Mouse (Mus musculus) left cerebral cortex, postnatal 36 days (tissue): ENCODE measurements around the gene Cd33. TPM values are rescaled to one million over a fixed set of nuclear protein-coding genes. Genes with fewer than 3 reads are reported as not detected.

Experiments
- DNase-seq, 2 experiments: peaks; one replicate each; pipeline ENCODE4 v3.0.0; 2021 to 2022; ENCODE audit warnings: low spot score in 2 of 2, mixed read lengths in 1 of 2
- intact Hi-C: fragments of 180-260 bp; cut with DNase I; formaldehyde crosslinking; loops from one replicate; pipeline ENCODE4 v1.15.1; 2025
- total RNA-seq, 2 experiments: library from RNA; stranded (reverse); gene quantifications; 2 replicates each; pipeline ENCODE4 v1.2.3; 2021

Cd33 gene
- total RNA-seq, result 1 to 10 TPM; 3.1 to 3.8 TPM

DNA sequence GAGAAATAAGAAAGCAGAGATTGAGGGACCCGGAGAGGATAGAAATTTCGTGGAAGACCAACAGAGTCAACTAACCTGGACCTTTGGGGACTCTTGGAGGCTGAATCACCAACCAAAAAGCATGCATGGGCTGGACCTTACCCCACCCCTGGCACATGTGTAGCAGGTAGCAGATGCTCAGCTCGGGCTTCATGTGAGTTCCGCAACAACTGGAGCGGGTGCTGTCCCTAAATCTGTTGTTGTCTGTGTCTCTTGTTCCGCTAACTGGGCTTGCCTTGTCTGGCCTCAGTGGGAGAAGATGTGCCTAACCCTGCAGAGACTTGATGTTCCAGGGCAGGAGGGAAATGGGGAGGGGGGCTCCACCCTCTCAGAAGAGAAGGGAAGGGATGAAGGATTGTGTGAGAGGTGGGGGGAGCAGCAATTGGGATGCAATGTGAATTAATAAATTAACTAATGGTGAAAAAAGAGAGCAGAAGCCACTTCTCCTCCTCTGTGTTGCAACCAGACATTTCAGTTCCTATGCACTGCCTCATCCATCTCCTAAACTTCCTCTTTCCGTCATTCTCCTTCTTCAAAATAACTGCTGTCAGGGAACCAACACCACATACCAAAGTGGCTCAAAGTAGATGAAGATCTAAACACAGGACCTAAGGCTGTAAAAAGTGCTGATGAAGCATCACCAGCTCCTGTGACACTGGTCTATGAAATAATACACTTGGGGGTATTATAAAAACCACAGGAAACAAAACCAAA is at the start of gene Cd33:
Gene Cd33 (minus strand): TSS at position 204 of the 753 bp plus-strand sequence.
- intact Hi-C loops, result no loop called here
- no peak for DNase-seq

- DNase-seq, result no peak
- intact Hi-C loops, result loop anchor here (5.0 to 10.0 kb wide), 2 partner anchors 88 to 120 kb away; partner anchors contain the start of genes Ctu1 and Vsig10l
Observed at GRCm38 (mm10) chr7:43584790-43585189, 40.6 kb upstream of the Cd33 start.

DNA sequence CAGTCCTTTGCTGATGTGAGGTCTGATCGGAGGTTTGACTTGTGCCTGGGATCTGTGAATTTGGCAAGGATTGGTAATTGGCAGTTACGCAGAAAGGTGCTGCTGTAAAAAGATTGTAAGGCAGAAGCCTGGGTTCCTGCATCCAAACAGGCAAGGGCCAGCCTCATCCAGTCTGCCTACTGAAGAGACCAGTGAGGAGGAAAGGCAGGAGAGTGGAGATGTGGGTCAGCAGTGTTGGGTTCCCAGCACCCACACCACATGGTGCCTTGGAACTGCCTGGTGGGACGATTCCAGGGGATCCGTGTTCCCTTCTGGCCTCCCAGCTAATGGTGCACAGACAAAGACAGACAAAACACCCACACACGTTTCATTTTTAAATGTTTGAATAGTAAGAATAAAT is 36.3 kb upstream of the Cd33 start:
- peak; percentile 19 to 39 for DNase-seq
- intact Hi-C loops, result loop anchor here (10.0 kb wide), 1 partner anchor 116 kb away; the partner anchor contains the start of gene Vsig10l

DNA sequence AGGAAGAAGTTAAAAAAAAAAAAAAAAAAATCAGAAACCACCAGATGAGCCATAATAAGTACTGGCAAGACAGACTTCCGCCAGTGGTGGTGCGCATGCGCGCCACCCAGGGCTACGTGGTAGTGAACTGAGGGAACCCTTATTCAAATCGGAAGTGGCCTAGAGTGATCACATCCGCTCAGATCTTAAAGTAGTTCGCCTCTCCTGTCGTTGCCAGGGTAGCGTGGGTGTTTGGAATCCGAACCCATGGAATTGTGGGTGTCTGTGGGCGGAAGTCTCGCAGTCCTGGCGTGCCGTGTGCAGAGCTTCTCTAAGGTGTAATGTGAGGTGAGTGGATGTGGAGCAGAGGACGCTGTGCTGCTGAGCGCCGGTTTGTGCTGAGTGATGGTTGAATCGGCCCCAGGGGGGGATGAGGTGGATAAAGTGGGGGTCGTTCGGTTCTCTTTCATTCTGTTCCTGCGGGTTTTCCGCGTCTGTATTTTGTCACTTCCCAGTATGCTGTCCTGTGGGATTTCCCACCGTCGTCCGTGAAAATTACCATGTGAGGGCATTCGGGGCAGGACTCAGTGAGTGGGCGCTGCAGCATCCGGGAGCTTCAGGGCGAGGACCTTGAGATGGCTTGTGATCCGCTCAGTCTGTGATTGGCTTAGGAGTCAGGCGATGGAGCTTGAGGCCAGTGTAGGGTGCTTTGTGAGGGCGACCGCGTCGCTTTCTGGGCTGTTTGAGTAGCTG is 35.4 kb upstream of the Cd33 start, which contains the start of gene Zfp719:
Gene Zfp719 (plus strand): TSS at position 171 of the 732 bp plus-strand sequence.
- peak; percentile 90 to 91 for DNase-seq
- intact Hi-C loops, result loop anchor here (1.0 to 10.0 kb wide), 3 partner anchors 17 to 267 kb away; partner anchors contain the start of genes Vsig10l, Zfp658 and Zfp715

DNA sequence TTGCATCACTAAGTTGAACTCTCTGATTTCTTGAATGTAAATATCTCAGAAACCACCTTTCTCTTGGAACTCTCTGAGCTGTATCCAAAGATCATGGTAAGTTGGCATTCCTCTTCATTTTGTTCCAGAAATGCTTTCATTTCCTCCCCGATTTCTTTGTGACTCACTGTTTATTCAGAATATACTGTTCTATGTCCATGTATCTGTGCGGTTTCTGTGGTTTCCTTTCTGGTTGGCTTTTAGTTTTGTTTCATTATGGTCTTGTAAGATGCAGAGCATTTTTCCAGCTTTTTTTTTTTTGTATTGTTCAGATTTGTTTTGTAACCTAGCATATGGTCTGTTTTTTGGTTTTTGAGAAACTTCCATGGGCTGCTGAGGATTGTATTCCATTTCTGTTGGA is 27.0 kb upstream of the Cd33 start:
- no peak for DNase-seq
- intact Hi-C loops, result no loop called here

DNA sequence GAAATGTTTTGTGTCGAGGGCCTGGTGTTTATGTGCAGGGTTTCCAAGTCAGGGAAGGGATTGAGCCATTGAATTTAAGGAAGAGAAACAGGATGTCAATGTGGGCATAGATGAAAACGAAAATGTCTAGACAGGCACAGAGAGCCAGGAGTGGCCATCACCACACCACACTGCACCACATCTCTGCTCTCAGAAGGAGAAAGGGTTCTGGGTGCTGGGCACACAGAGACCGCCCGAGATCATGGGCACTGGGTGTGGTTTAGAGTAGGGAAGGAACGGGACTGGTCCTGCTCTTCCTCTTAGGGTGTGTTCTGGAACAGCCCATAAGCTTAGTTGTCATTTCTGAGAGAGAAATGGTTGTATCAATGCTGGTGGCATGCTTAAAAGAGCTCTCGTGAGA is 19.1 kb upstream of the Cd33 start:
- intact Hi-C loops, result loop anchor here (5.0 kb wide), 2 partner anchors 76 to 109 kb away; partner anchors contain the start of gene Ctu1
- no peak for DNase-seq

GRCm38 (mm10) chr7:43562651-43563070 is 18.4 kb upstream of the Cd33 start:
- intact Hi-C loops, result loop anchor here (1.0 to 5.0 kb wide), 3 partner anchors 17 to 110 kb away; partner anchors contain the start of genes Ctu1 and Zfp719
- peak in 1 of 2 experiments; percentile 21 for DNase-seq

DNA sequence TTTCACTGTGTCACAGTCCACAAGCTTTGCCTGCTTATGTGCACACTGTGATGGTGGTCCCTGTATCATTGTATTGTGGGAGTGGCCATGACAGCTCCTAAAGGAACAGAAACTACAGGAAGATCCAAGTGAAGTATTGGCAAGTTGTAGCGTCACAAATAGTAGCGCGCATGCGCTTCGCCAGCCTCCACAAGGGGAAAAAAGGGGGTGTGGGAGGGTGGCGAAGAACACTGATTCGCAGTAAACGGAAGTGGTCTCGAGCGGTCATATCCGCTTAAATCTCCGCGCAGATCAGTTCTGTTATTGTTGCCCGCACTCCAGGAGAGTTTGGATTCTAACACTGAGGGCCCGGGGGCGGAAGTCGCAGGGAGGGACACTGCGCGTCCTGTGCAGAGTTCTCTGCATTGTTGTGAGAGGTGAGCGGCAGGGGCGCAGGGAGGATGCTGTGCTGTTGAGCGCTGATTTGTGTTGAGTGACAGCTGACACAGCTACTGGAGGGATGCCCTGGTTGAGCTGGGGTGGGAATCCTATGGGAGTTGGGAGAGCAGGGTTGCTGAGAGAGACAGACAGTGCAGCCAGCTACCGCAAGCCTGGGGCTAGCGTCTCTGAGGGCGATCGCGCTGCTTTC is 17.9 kb upstream of the Cd33 start, which contains the start of gene Zfp658:
Gene Zfp658 (plus strand): TSS at position 251 of the 628 bp plus-strand sequence.
- intact Hi-C loops, result loop anchor here (1.0 to 5.0 kb wide), 3 partner anchors 17 to 110 kb away; partner anchors contain the start of genes Ctu1 and Zfp719

DNA sequence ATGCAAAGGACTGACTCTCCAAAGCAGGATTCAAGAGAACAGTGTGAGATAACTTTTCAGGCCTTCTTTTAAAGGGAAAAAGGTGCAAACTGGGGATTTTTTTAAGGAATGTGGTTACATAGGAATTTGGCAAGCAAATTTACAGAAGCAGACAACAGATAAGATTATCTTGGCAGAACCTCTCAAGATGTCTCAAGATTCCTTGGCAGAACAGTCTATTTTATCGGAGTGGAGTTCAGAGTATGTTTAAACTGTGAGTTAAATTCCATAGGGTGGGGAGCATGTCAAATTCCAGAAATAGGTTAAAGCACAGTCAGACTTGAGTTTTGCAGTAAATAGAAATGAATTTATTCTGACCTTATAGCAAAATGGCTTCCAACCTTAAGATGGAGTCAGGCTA is 12.7 kb upstream of the Cd33 start:
- intact Hi-C loops, result no loop called here
- no peak for DNase-seq

More for the DNA sequence above, 17.9 kb upstream of the Cd33 start, which contains the start of gene Zfp658:
- DNase-seq, result peak; percentile 81 to 84

- no peak for DNase-seq
- intact Hi-C loops, result no loop called here
Observed at GRCm38 (mm10) chr7:43555351-43555750, 11.1 kb upstream of the Cd33 start.

GRCm38 (mm10) chr7:43554550-43554949 is 10.3 kb upstream of the Cd33 start:
- DNase-seq, result no peak
- intact Hi-C loops, result no loop called here

- DNase-seq, result no peak
- intact Hi-C loops, result no loop called here
Observed at GRCm38 (mm10) chr7:43553153-43553552, 8.9 kb upstream of the Cd33 start.

DNA sequence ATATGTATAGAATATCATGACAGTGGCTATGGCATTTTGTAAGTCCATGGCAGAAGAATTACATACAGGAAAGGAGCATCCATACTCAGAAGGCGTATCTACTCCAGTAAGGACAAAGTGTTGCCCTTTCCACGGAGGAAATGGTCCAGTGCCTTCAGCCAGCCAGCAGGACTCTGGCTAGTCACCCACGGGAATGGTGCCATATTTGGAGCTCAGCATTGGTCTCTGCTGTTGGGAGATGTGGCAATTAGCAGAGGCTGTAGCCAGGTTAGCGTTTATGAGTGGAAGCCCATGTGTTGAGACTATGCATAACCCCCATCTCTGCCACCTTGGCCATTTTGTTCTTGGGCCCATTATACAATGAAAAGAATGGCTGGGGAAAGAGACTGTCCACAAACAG is 4.0 kb upstream of the Cd33 start:
- DNase-seq, result no peak
- intact Hi-C loops, result no loop called here

GRCm38 (mm10) chr7:43547666-43548065 is 3.4 kb upstream of the Cd33 start:
- intact Hi-C loops, result no loop called here
- no peak for DNase-seq

- intact Hi-C loops, result no loop called here
- no peak for DNase-seq
Observed at GRCm38 (mm10) chr7:43545656-43546545, 1.7 kb upstream of the Cd33 start.

DNA sequence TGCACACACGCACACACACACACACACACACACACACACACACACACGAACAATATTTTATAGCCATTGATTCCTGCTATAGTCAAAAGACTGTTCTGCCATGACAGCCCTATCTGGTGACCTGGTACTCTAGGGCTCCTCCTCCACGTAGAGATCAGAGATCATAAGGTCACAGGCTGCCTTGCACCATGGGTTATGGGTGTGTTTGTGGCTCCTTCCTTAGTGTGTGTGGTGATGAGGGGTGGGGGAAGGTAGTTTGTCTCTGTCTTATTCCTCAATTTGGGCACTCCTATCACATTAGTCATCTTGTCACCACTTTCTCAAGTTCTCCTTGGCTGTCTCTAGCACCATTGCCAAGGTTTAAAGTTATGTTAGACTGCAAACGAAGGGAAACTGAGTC is 5.7 kb downstream of the Cd33 start:
- DNase-seq, result no peak
- intact Hi-C loops, result no loop called here

- DNase-seq, result no peak
- intact Hi-C loops, result no loop called here
Observed at GRCm38 (mm10) chr7:43532936-43533505, 11.2 kb downstream of the Cd33 start.

DNA sequence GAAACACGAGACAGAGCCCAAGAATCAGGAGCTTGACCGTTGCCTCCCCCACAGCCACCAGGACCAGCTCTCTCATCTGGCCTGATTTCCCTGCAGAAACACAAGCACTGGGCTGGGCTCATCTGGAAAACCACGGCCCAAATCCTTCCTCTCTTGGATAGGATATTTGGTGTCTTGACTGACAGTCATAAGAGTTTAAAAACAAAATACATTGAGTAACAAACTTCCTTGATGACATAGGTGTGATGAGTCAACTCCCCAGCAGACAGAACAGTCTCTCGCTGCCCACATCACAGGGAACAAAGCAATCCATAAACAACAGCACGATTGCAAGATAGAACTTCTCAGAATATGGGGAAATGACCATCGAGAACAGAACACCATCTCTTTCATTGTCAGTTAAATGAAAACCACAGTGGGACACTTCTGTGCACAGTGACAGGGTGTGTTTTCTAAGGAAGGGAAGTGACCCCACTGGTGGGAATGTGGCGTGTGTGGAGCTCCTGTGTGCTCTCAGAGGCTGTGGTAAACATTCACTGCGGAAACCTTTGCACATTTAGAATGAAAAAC is 13.9 kb downstream of the Cd33 start:
- DNase-seq, result no peak
- intact Hi-C loops, result no loop called here
